Mouse (Mus musculus): ENCODE results near the gene Samhd1. TPM values are rescaled to one million over a fixed set of nuclear protein-coding genes. Genes with fewer than 3 reads are reported as not detected.

Samhd1 gene
- polyA plus RNA-seq, 1 experiment from 2014 or later: 11.1 TPM

DNA sequence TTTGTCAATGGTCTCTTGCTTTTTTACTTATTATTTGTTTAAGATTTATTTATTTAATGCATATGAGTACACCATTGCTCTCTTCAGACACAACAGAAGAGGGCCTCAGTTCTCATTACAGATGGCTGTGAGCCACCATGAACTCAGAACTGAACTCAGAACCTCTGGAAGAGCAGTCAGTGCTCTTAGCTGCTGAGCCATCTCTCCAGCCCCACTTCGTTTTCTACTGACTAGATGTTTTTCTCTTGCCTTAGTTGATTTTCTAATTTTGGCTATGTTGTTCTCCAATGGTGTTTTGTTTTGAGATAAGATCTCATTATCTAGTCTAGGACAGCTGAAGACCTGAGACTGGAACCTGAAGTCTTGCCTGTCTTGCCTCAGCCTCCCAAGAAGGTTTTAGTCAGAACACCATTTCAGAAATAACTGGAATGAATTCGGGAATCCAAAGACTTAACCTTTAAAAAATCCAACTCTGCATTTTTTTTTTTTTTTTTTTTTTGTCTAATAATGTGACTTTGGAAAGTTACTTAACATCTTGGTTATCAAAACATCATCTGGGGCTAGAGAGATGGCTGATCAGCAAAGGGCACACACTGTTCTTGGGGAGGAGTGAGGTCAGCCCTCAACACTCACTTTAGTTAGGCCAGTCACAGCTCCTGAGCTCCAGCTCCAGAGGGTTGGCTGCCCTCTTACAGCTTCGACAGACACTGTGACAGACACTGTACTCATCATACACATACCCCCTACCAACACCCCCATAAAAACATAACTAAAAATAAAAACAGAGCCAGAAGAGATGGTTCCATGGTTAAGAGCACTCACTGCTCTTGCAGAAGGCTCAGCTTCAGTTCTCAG, 2.2 kb downstream of the Samhd1 start:
- no peaks in the 10 kb centered on the region for H3K36me3 ChIP-seq (ENCODE audit: control insufficient read depth, insufficient read depth, low read length)
- peaks cover 4% of the 10 kb centered on the region for H3K4me1 ChIP-seq (ENCODE audit: control insufficient read depth, insufficient read depth, low read depth, low read length)
- no peaks in the 10 kb centered on the region for H3K27me3 ChIP-seq (replicated peaks; ENCODE audit: control insufficient read depth, insufficient read depth, low read length)
- WGBS: 94% methylated on average over 3 of the region's 3 CpGs
- no peak for ATAC-seq
- H3K27ac ChIP-seq (ENCODE audit: low read depth, low read length): no peak overlapping the region
- H3K9me3 ChIP-seq (ENCODE audit: control insufficient read depth, low read length): no peaks in the 10 kb centered on the region
- H3K4me2 ChIP-seq (ENCODE audit: low read length): no peak overlapping the region
- no peak overlapping the region for H3K4me3 ChIP-seq (ENCODE audit: low read length)
- H3K9ac ChIP-seq (ENCODE audit: low read depth, low read length): no peak overlapping the region

- no peak for ATAC-seq
- 93% methylated on average over 1 of the region's 1 CpGs for WGBS
- Histone ChIP-seq H3K4me1 (ENCODE audit: control insufficient read depth, insufficient read depth, low read depth, low read length) (peaks cover 4% of the 10 kb centered on the region), H3K36me3 (ENCODE audit: control insufficient read depth, insufficient read depth, low read length) (no peaks in the 10 kb centered on the region), H3K27me3 (replicated peaks; ENCODE audit: control insufficient read depth, insufficient read depth, low read length) (no peaks in the 10 kb centered on the region), H3K4me3 (ENCODE audit: low read length) (no peak overlapping the region), H3K9ac (ENCODE audit: low read depth, low read length) (no peak overlapping the region), H3K4me2 (ENCODE audit: low read length) (no peak overlapping the region), H3K27ac (ENCODE audit: low read depth, low read length) (no peak overlapping the region), H3K9me3 (ENCODE audit: control insufficient read depth, low read length) (no peaks in the 10 kb centered on the region)
These were observed 3.0 kb downstream of the Samhd1 start for GRCm38 (mm10) chr2:157132086-157132485.

DNA sequence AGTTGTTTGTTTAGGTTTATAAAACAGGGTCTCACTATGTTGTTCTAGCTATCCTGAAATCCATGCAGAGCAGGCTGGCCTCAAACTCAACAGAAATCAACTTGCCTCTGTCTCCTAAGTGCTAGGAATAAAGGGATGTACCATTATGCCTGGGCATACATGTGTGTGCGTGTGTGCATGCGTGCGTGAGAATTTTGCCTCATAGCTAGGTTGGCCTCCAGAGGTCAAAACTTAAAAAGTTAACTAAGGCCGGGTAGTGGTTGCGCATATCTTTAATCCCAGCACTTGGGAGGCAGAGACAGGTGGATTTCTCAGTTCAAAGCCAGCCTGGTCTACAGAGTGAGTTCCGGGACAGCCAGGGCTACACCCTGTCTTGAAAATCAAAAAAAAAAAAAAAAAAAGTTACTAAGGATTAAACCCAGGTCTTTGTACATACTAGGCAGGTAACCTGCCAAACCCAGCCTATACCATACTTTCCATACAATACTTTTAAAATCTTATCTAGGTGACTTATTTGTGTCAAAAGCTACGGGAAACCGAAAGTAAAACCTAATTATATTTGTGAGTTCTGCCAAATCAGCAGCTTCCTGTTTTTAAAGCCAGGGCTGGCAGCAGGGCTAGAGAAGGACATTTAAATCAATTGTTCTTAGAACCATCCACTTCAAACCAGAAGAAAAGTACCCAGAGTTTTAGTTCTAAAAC, 4.1 kb downstream of the Samhd1 start:
- no peaks in the 10 kb centered on the region for H3K27me3 ChIP-seq (replicated peaks; ENCODE audit: control insufficient read depth, insufficient read depth, low read length)
- H3K4me2 ChIP-seq (ENCODE audit: low read length): no peak overlapping the region
- H3K27ac ChIP-seq (ENCODE audit: low read depth, low read length): no peak overlapping the region
- H3K4me3 ChIP-seq (ENCODE audit: low read length): no peak overlapping the region
- ATAC-seq: no peak
- H3K4me1 ChIP-seq (ENCODE audit: control insufficient read depth, insufficient read depth, low read depth, low read length): peaks cover 4% of the 10 kb centered on the region
- 84% methylated on average over 8 of the region's 8 CpGs for WGBS
- no peaks in the 10 kb centered on the region for H3K9me3 ChIP-seq (ENCODE audit: control insufficient read depth, low read length)
- no peaks in the 10 kb centered on the region for H3K36me3 ChIP-seq (ENCODE audit: control insufficient read depth, insufficient read depth, low read length)
- no peak overlapping the region for H3K9ac ChIP-seq (ENCODE audit: low read depth, low read length)

GRCm38 (mm10) chr2:157129601-157130164, 5.4 kb downstream of the Samhd1 start:
- H3K9ac ChIP-seq (ENCODE audit: low read depth, low read length): no peak overlapping the region
- no peak for ATAC-seq
- no peak overlapping the region for H3K27ac ChIP-seq (ENCODE audit: low read depth, low read length)
- no peaks in the 10 kb centered on the region for H3K36me3 ChIP-seq (ENCODE audit: control insufficient read depth, insufficient read depth, low read length)
- H3K9me3 ChIP-seq (ENCODE audit: control insufficient read depth, low read length): no peaks in the 10 kb centered on the region
- no peak overlapping the region for H3K4me2 ChIP-seq (ENCODE audit: low read length)
- no peak overlapping the region for H3K4me3 ChIP-seq (ENCODE audit: low read length)
- WGBS: 81% methylated on average over 11 of the region's 11 CpGs
- H3K27me3 ChIP-seq (replicated peaks; ENCODE audit: control insufficient read depth, insufficient read depth, low read length): no peaks in the 10 kb centered on the region
- H3K4me1 ChIP-seq (ENCODE audit: control insufficient read depth, insufficient read depth, low read depth, low read length): peaks cover 4% of the 10 kb centered on the region

- Histone ChIP-seq H3K27ac (ENCODE audit: low read depth, low read length) (no peak overlapping the region), H3K4me1 (ENCODE audit: control insufficient read depth, insufficient read depth, low read depth, low read length) (peaks cover 4% of the 10 kb centered on the region), H3K9ac (ENCODE audit: low read depth, low read length) (no peak overlapping the region), H3K9me3 (ENCODE audit: control insufficient read depth, low read length) (no peaks in the 10 kb centered on the region), H3K27me3 (replicated peaks; ENCODE audit: control insufficient read depth, insufficient read depth, low read length) (no peaks in the 10 kb centered on the region), H3K36me3 (ENCODE audit: control insufficient read depth, insufficient read depth, low read length) (no peaks in the 10 kb centered on the region), H3K4me3 (ENCODE audit: low read length) (no peak overlapping the region), H3K4me2 (ENCODE audit: low read length) (no peak overlapping the region)
- WGBS: 90% methylated on average over 4 of the region's 4 CpGs
- no peak for ATAC-seq
These were observed 6.0 kb downstream of the Samhd1 start for GRCm38 (mm10) chr2:157129096-157129495.

GRCm38 (mm10) chr2:157128072-157128471, 7.0 kb downstream of the Samhd1 start:
- WGBS: 72% methylated on average over 4 of the region's 4 CpGs
- no peaks in the 10 kb centered on the region for H3K36me3 ChIP-seq (ENCODE audit: control insufficient read depth, insufficient read depth, low read length)
- no peak for ATAC-seq

GRCm38 (mm10) chr2:157127370-157127769, 7.7 kb downstream of the Samhd1 start:
- H3K4me2 ChIP-seq (ENCODE audit: low read length): no peak overlapping the region
- H3K27me3 ChIP-seq (replicated peaks; ENCODE audit: control insufficient read depth, insufficient read depth, low read length): no peaks in the 10 kb centered on the region
- no peaks in the 10 kb centered on the region for H3K4me1 ChIP-seq (ENCODE audit: control insufficient read depth, insufficient read depth, low read depth, low read length)
- H3K9me3 ChIP-seq (ENCODE audit: control insufficient read depth, low read length): no peaks in the 10 kb centered on the region
- H3K27ac ChIP-seq (ENCODE audit: low read depth, low read length): no peak overlapping the region
- H3K36me3 ChIP-seq (ENCODE audit: control insufficient read depth, insufficient read depth, low read length): no peaks in the 10 kb centered on the region
- WGBS: 88% methylated on average over 3 of the region's 3 CpGs
- ATAC-seq: no peak
- H3K4me3 ChIP-seq (ENCODE audit: low read length): no peak overlapping the region
- no peak overlapping the region for H3K9ac ChIP-seq (ENCODE audit: low read depth, low read length)

More at GRCm38 (mm10) chr2:157128072-157128471, 7.0 kb downstream of the Samhd1 start:
- Histone ChIP-seq H3K4me2 (ENCODE audit: low read length) (no peak overlapping the region), H3K27ac (ENCODE audit: low read depth, low read length) (no peak overlapping the region), H3K9ac (ENCODE audit: low read depth, low read length) (no peak overlapping the region), H3K27me3 (replicated peaks; ENCODE audit: control insufficient read depth, insufficient read depth, low read length) (no peaks in the 10 kb centered on the region), H3K4me1 (ENCODE audit: control insufficient read depth, insufficient read depth, low read depth, low read length) (no peaks in the 10 kb centered on the region), H3K4me3 (ENCODE audit: low read length) (no peak overlapping the region), H3K9me3 (ENCODE audit: control insufficient read depth, low read length) (no peaks in the 10 kb centered on the region)

DNA sequence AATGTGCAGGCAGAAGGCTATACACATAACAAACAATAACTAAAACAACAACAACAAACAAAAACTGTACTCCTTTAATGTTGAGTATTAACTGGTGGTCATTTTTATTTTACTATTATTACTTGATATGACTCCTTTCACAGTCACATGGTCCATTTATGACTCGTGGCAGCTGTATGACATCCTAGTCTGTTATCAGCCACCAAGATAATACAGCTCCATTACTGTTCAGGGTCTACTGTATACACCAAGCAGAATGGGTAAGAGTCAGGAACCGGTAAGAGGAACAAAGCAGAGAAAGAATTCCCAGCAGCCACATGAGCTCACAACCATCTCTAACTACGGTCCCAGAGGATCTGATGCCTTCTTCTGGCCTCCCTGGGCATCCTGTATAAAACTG, 9.8 kb downstream of the Samhd1 start:
- no peak overlapping the region for H3K4me2 ChIP-seq (ENCODE audit: low read length)
- H3K4me1 ChIP-seq (ENCODE audit: control insufficient read depth, insufficient read depth, low read depth, low read length): no peaks in the 10 kb centered on the region
- 0 out of 2 replicates have a peak, but pooled peaks cover 1% of the 10 kb centered on the region for H3K36me3 ChIP-seq (ENCODE audit: control insufficient read depth, insufficient read depth, low read length)
- H3K27me3 ChIP-seq (replicated peaks; ENCODE audit: control insufficient read depth, insufficient read depth, low read length): no peaks in the 10 kb centered on the region
- H3K27ac ChIP-seq (ENCODE audit: low read depth, low read length): no peak overlapping the region
- no peaks in the 10 kb centered on the region for H3K9me3 ChIP-seq (ENCODE audit: control insufficient read depth, low read length)
- no peak overlapping the region for H3K4me3 ChIP-seq (ENCODE audit: low read length)
- no peak for ATAC-seq
- 90% methylated on average over 3 of the region's 3 CpGs for WGBS
- no peak overlapping the region for H3K9ac ChIP-seq (ENCODE audit: low read depth, low read length)

- H3K9me3 ChIP-seq (ENCODE audit: control insufficient read depth, low read length): no peaks in the 10 kb centered on the region
- no peaks in the 10 kb centered on the region for H3K27me3 ChIP-seq (replicated peaks; ENCODE audit: control insufficient read depth, insufficient read depth, low read length)
- no peak overlapping the region for H3K9ac ChIP-seq (ENCODE audit: low read depth, low read length)
- H3K36me3 ChIP-seq (ENCODE audit: control insufficient read depth, insufficient read depth, low read length): 0 out of 2 replicates have a peak, but pooled peaks cover 3% of the 10 kb centered on the region
- WGBS: 92% methylated on average over 8 of the region's 8 CpGs
- H3K4me3 ChIP-seq (ENCODE audit: low read length): no peak overlapping the region
- H3K4me2 ChIP-seq (ENCODE audit: low read length): no peak overlapping the region
- H3K27ac ChIP-seq (ENCODE audit: low read depth, low read length): no peak overlapping the region
- no peaks in the 10 kb centered on the region for H3K4me1 ChIP-seq (ENCODE audit: control insufficient read depth, insufficient read depth, low read depth, low read length)
- no peak for ATAC-seq
These were observed 13.3 kb downstream of the Samhd1 start for GRCm38 (mm10) chr2:157121766-157122165.
